Mouse (Mus musculus) erythroblast, embryonic 14.5 days (primary cell): ENCODE results near the gene Arl4a.

Source experiments
- GATA1 ChIP-seq: IDR thresholded peaks from 2 replicates; pipeline ENCODE4 v1.6.1; 2012; ENCODE audit warnings: low read length, inconsistent platforms, mixed read lengths
- TAL1 ChIP-seq: IDR thresholded peaks from 3 replicates; pipeline ENCODE4 v1.6.1; 2012; ENCODE audit warnings: low read length, inconsistent platforms, mixed read lengths

DNA sequence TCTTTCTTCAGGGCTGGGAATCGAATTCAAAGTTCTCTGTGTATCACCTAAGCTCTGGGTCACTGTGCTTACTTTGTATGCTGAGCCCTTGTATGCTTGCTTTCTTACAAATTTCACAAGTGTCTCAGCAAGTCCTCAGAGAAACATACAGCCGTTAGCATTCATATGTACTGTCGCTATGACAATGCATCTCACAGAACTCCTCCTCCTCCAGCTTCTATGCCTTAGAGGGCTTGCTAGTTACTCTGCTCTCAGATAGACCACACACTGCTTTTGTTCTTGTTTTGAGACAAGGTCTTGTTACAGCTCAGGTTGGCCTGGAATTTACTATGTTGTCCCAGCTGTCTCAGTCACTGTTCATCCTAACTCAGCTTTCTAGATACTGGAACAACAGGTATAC is 15.5 kb downstream of the Arl4a start:
- TF ChIP-seq TAL1 (no peak), GATA1 (no peak)
